Mouse (Mus musculus) heart, adult 2 months (tissue): ENCODE results near the gene Hdgfl3. TPM values are rescaled to one million over a fixed set of nuclear protein-coding genes. Genes with fewer than 3 reads are reported as not detected.
A peak's percentile ranks its signal among the peaks of the same experiment; 100 is the strongest.

ENCODE experiments used
- DNase-seq, 2 experiments: peaks; one replicate each; pipeline ENCODE4 v3.0.0; 2021
- H3K27ac ChIP-seq: fragments of 200-600 bp; 2 replicates; pipeline ENCODE4 v1.8.1; 2022
- H3K27me3 ChIP-seq: fragments of 200-500 bp; 2 replicates; pipeline ENCODE4 v1.6.1; 2012; ENCODE audit warnings: mild to moderate bottlenecking, low read length, inconsistent platforms, mixed read lengths; ENCODE audit not compliant: control insufficient read depth, insufficient read depth
- H3K36me3 ChIP-seq: fragments of 200-500 bp; 2 replicates; pipeline ENCODE4 v1.6.1; 2012; ENCODE audit warnings: low read length, inconsistent platforms; ENCODE audit not compliant: control insufficient read depth, insufficient read depth
- H3K4me1 ChIP-seq: fragments of 200-500 bp; 2 replicates; pipeline ENCODE4 v1.6.1; 2011; ENCODE audit warnings: low read length; ENCODE audit not compliant: control insufficient read depth, insufficient read depth
- H3K4me3 ChIP-seq: fragments of 200-600 bp; 2 replicates; pipeline ENCODE4 v1.8.1; 2022
- H3K79me2 ChIP-seq: fragments of 200-500 bp; replicated peaks from 2 replicates; pipeline ENCODE4 v1.6.1; 2012; ENCODE audit warnings: mild to moderate bottlenecking, inconsistent platforms, low read length, moderate library complexity, mixed read lengths; ENCODE audit not compliant: control insufficient read depth, insufficient read depth
- H3K9ac ChIP-seq: fragments of 200-500 bp; 2 replicates; pipeline ENCODE4 v1.6.1; 2012; ENCODE audit warnings: low read depth, mild to moderate bottlenecking, control low read depth, inconsistent platforms, low read length, mixed read lengths
- CTCF ChIP-seq: fragments of 200-600 bp; IDR thresholded peaks from 2 replicates; pipeline ENCODE4 v1.8.1; 2022; ENCODE audit warnings: antibody characterized with exemption, mild to moderate bottlenecking, moderate library complexity
- EP300 ChIP-seq: fragments of 200-500 bp; IDR thresholded peaks from 2 replicates; pipeline ENCODE4 v1.6.1; 2011; ENCODE audit warnings: low read depth, low read length, control low read depth; ENCODE audit not compliant: insufficient read depth
- POLR2A ChIP-seq: fragments of 200-500 bp; IDR thresholded peaks from 2 replicates; pipeline ENCODE4 v1.6.1; 2011; ENCODE audit warnings: mild to moderate bottlenecking, low read depth, low read length, control low read depth; ENCODE audit not compliant: insufficient read depth
- WGBS: fragments of 180-500 bp; shearing (Covaris S2); methylation state at CpG from one replicate; pipeline ENCODE4 v1.1.7; 2018; 5-methylcytosine and 5-hydroxymethylcytosine counted together
- intact Hi-C: fragments of 180-260 bp; cut with DNase I; formaldehyde crosslinking; loops from one replicate; pipeline ENCODE4 v1.15.1; 2025
- polyA plus RNA-seq: library from polyadenylated mRNA; depleted of rRNA; stranded (reverse); fragments of >200 nt; gene quantifications from 2 replicates; pipeline ENCODE4 v1.2.3, GENCODE M21; 2012
- total RNA-seq, 2 experiments: library from RNA; stranded (reverse); gene quantifications; 2 replicates each; pipeline ENCODE4 v1.2.3; 2021

Hdgfl3 gene
- total and polyA plus RNA-seq, 3 experiments = 1.8 to 8.0 (median 7.8) TPM

DNA sequence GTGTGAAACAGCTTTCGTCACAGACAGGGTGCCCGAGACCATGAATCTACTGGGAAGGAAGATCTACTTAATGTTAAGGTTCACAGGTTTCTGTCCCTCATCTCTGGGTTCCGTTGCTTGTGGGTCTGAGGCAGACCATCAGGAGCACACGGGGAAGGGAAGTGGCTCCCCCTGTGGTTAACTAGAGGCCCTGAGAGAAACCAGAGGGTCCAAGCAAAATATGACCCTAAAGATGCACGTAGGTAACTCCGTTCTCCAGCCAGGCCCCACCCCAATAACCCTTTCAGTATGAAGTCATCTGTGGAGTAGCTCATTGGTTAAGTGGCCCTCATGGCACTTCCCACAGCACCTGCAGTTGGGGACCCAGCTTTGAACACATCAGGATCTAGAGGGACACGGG is 84.6 kb downstream of the Hdgfl3 start:
- no peak overlapping the region for H3K27ac ChIP-seq
- H3K79me2 ChIP-seq = no peaks in the 10 kb centered on the region

DNA sequence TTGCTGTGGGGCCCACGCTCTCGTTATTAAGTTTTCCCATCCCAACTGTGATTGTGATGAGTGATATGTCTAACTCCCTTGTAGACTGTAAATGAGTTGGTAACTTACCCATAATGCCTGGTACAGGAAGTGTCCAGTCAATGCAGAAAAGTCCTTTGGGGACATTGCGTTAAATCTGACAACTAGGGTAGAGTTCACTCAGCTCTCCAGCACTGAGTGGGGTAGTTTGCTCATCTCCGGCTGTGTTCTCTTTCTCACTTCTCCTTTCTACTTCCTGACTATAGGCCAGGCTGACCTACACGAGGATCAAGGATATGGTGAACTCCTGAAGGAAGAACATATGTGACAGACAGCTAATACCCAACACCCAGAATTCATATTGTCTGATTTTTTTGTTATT is 85.1 kb downstream of the Hdgfl3 start:
- intact Hi-C loops = no loop called here
- DNase-seq = peak in 1 of 2 experiments; percentile 14
- no peaks in the 10 kb centered on the region for H3K27me3 ChIP-seq
- peaks cover 2% of the 10 kb centered on the region for H3K4me1 ChIP-seq
- 83% methylated on average over 5 of the region's 5 CpGs for WGBS
- TF ChIP-seq POLR2A (no peak), EP300 (no peak), CTCF (no peak)
- no peak overlapping the region for H3K9ac ChIP-seq
- H3K79me2 ChIP-seq = no peaks in the 10 kb centered on the region
- no peaks in the 10 kb centered on the region for H3K36me3 ChIP-seq
- H3K4me3 ChIP-seq = no peak overlapping the region
- no peak overlapping the region for H3K27ac ChIP-seq

More for the DNA sequence above, 84.6 kb downstream of the Hdgfl3 start:
- WGBS = 93% methylated on average over 7 of the region's 7 CpGs
- Histone ChIP-seq H3K36me3 (no peaks in the 10 kb centered on the region), H3K4me3 (no peak overlapping the region), H3K4me1 (peaks cover 2% of the 10 kb centered on the region), H3K27me3 (no peaks in the 10 kb centered on the region), H3K9ac (no peak overlapping the region)
- TF ChIP-seq POLR2A (no peak), CTCF (no peak), EP300 (no peak)
- intact Hi-C loops = no loop called here
- no peak for DNase-seq

DNA sequence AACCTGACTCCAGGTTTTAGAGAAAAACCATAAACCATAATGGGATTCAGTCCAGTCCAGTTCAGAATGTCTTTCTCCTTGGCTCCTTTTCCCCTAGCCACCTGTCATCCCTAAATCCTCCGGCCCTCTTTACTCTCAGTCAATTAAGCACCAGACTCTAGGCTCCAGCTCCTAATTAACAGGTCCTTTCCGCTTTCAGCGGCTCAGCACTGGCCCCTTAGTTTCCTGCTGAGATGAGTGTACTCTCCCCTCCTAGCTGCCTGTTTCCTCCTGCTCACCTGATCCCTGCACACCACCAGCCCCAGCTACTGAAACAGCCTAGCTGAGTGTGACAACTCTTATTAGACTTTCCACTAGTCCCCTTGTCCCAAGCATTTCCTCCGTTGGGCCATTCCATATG is 86.5 kb downstream of the Hdgfl3 start:
- H3K79me2 ChIP-seq = no peaks in the 10 kb centered on the region
- TF ChIP-seq POLR2A (no peak), CTCF (no peak)
- no peaks in the 10 kb centered on the region for H3K27me3 ChIP-seq
- DNase-seq = no peak
- H3K4me1 ChIP-seq = peaks cover 2% of the 10 kb centered on the region
- H3K36me3 ChIP-seq = no peaks in the 10 kb centered on the region
- H3K9ac ChIP-seq = no peak overlapping the region
- WGBS = 68% methylated on average over 4 of the region's 4 CpGs
- H3K27ac ChIP-seq = no peak overlapping the region
- intact Hi-C loops = no loop called here
- H3K4me3 ChIP-seq = no peak overlapping the region

DNA sequence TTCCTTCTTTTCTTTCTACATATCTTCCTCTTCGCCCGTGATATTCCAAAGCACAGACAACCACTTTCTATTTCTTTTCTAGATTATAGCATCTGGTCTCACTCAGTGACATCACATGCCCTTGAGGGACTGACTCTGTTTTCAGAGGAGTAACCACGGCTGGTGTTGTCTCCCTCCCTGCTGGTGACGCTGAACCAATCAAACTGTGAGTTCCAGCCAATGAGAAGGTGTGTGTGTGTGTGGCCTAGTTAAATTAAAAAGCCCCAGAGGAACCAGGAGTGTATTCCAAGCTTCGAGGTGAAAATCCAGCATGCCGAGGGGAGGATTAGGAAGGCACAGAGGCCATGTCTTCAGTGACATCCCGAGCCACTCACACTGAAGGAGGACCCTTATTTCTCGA is 87.3 kb downstream of the Hdgfl3 start:
- Histone ChIP-seq H3K4me1 (peaks cover 2% of the 10 kb centered on the region), H3K4me3 (no peak overlapping the region), H3K9ac (no peak overlapping the region), H3K27me3 (no peaks in the 10 kb centered on the region), H3K36me3 (no peaks in the 10 kb centered on the region), H3K27ac (no peak overlapping the region), H3K79me2 (no peaks in the 10 kb centered on the region)
- TF ChIP-seq CTCF (no peak), EP300 (no peak), POLR2A (no peak)
- WGBS = 50% methylated on average over 8 of the region's 8 CpGs
- intact Hi-C loops = no loop called here
- DNase-seq = no peak

DNA sequence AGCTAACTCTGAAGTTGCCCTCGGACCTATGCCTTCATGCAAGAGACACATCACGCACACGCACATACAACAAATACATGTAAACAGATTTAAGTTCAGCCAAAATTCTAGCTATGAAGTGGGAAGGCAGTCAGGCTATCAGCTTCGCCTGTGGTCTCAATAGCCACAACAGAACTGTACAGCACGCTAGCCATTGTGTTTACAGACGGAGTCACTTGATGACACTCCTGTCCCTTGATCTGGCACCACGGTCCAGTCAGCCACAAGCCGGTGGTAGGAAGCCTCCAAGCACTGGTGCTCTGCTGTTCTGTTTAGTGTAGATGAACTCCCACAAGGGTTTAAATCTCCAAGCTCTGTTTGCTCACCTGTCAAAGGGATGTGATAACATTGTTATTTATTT is 88.3 kb downstream of the Hdgfl3 start:
- Histone ChIP-seq H3K79me2 (no peaks in the 10 kb centered on the region), H3K4me3 (no peak overlapping the region), H3K4me1 (peaks cover 1% of the 10 kb centered on the region), H3K27ac (no peak overlapping the region), H3K9ac (no peak overlapping the region), H3K27me3 (no peaks in the 10 kb centered on the region), H3K36me3 (no peaks in the 10 kb centered on the region)
- intact Hi-C loops = no loop called here
- 71% methylated on average over 8 of the region's 8 CpGs for WGBS
- no peak for DNase-seq
- no peak for TF ChIP-seq CTCF
- TF ChIP-seq EP300 = no peak
- no peak for TF ChIP-seq POLR2A

DNA sequence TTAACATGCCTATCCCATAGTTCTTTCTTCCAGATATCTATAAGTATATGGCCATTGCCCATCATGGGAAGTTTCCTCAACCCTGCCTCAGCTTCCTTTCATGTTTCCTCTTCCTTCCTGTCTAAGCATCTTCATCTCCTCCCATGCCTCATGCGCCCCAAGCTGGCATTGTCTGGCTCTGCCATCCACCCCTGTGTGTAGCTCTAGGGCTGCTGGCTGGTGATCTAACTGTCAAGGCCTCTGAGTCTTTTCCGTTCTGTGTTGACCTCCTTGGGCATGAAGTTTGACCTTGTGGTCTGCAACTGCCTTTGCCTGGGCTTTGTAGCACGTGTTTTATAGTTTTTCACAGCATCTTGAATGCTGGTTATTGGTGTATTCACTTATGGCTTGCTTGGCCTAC is 89.0 kb downstream of the Hdgfl3 start:
- H3K27me3 ChIP-seq = no peaks in the 10 kb centered on the region
- no peak for TF ChIP-seq CTCF
- TF ChIP-seq EP300 = no peak
- TF ChIP-seq POLR2A = no peak
- H3K9ac ChIP-seq = no peak overlapping the region
- H3K4me3 ChIP-seq = no peak overlapping the region
- intact Hi-C loops = no loop called here
- no peak for DNase-seq
- H3K27ac ChIP-seq = no peak overlapping the region
- H3K79me2 ChIP-seq = no peaks in the 10 kb centered on the region
- WGBS = 84% methylated on average over 3 of the region's 3 CpGs
- peaks cover 1% of the 10 kb centered on the region for H3K4me1 ChIP-seq
- H3K36me3 ChIP-seq = no peaks in the 10 kb centered on the region
